Mouse (Mus musculus) frontal cortex, postnatal 10 days (tissue): ENCODE data around the gene Zfand5.

ENCODE experiments used
- DNase-seq, 2 experiments: peaks; one replicate each; pipeline ENCODE4 v3.0.0; 2022; ENCODE audit warnings: low spot score in 2 of 2, mixed read lengths in 1 of 2

Gene Zfand5

GRCm38 (mm10) chr19:21329770-21330169, 57.7 kb downstream of the Zfand5 start:
- peak; percentile 25 to 26 for DNase-seq

GRCm38 (mm10) chr19:21330305-21331115, 58.4 kb downstream of the Zfand5 start:
- no peak for DNase-seq

GRCm38 (mm10) chr19:21331621-21332155, 59.6 kb downstream of the Zfand5 start:
- no peak for DNase-seq
